Comparison of ENCODE assay signal across 15 mouse cellular contexts in the genomic region with DNA sequence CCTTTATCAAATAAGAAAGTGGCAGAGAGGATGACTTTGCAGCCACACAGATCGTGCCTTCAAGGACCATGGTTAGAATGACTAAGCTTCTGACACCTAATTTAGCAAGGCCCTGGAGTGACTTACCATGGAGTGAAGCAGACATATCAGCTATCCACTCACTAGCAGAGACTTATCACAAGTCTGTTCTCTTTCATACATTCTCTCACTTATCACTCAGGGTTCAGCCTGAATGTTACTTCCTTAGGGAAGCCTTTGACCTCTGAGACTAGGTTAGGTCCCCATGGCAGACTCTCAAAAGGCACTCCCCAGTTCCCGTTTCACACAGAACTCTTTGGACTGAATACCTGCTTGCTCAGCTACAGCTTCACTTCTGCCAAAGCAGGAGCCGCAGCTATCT. TPM values are rescaled to one million over a fixed set of nuclear protein-coding genes. Genes with fewer than 3 reads are reported as not detected.
A peak's percentile ranks its signal among the peaks of the same experiment; 100 is the strongest.
DNase-seq lines count a peak whose midpoint lies in the region; ATAC-seq and TF ChIP-seq lines count a peak whose summit lies in the region.
"Had no signal": no experiment of that assay in that cellular context is flagged by ENCODE, and none has a peak within 500 bp of the region (broad histone marks: within the 10 kb centered on the region; RNA-seq: fewer than 3 reads in every experiment).

No protein-coding gene starts in this region.

- peak overlapping the region; percentile 53 for H3K27ac ChIP-seq in heart, embryonic 13.5 days (replicated peaks)
- peak overlapping the region; percentile 73 for H3K27ac ChIP-seq in MEL (ENCODE audit: control insufficient read depth, low read depth, low read length)
- peak overlapping the region; percentile 46 for H3K27ac ChIP-seq in liver, postnatal 0 days (ENCODE audit: low read depth)
- H3K27ac ChIP-seq: embryonic facial prominence, embryonic 12.5 days; forebrain, embryonic 10.5 days; hindbrain, embryonic 12.5 days; limb, embryonic 10.5 days; neural tube, embryonic 15.5 days had no signal

- no peaks in the 10 kb centered on the region for H3K27me3 ChIP-seq in heart, embryonic 13.5 days (replicated peaks)
- no peaks in the 10 kb centered on the region for H3K27me3 ChIP-seq in MEL (ENCODE audit: control insufficient read depth in 1 of 2, insufficient read depth in 2 of 2, low read length in 2 of 2)
- no peaks in the 10 kb centered on the region for H3K27me3 ChIP-seq in liver, postnatal 0 days (ENCODE audit: insufficient read depth, low read length)
- H3K27me3 ChIP-seq: embryonic facial prominence, embryonic 12.5 days; hindbrain, embryonic 12.5 days; neural tube, embryonic 15.5 days had no signal

- no peak; a peak in 1 of 4 replicates for TF ChIP-seq POLR2A in MEL (IDR thresholded peaks at IDR 0.05; ENCODE audit: control insufficient read depth in 1 of 2, insufficient read depth in 1 of 2, low read depth in 1 of 2, low read length in 2 of 2, poor library complexity in 1 of 2)

- no peak for DNase-seq in heart, adult 8-10 months (ENCODE audit: low spot score)
- DNase-seq in MEL (ENCODE audit: low read depth, low spot score), result peak; percentile 91
- no peak for DNase-seq in liver, postnatal 0 days
- DNase-seq in spleen, postnatal 10 days (ENCODE audit: low spot score in 2 of 2), result no peak
- DNase-seq in layer of hippocampus, adult 8-10 months (ENCODE audit: low spot score in 2 of 2), result no peak
- DNase-seq in spleen, postnatal 4 days (ENCODE audit: low spot score in 2 of 2), result no peak
- DNase-seq: cerebellum, adult 9-11 months; right cerebral cortex, adult 18-20 months had no signal

- H3K4me3 ChIP-seq in heart, embryonic 13.5 days, result no peak overlapping the region
- no peak overlapping the region for H3K4me3 ChIP-seq in MEL (ENCODE audit: control insufficient read depth in 1 of 2, insufficient read depth in 1 of 2, low read depth in 2 of 2, low read length in 2 of 2)
- H3K4me3 ChIP-seq in liver, postnatal 0 days (ENCODE audit: low read depth, low read length), result no peak overlapping the region
- H3K4me3 ChIP-seq: embryonic facial prominence, embryonic 12.5 days; forebrain, embryonic 10.5 days; hindbrain, embryonic 12.5 days; limb, embryonic 10.5 days; neural tube, embryonic 15.5 days had no signal

- 19% methylated on average over 3 of the region's 3 CpGs for WGBS in heart, embryonic 13.5 days
- 27% methylated on average over 3 of the region's 3 CpGs for WGBS in liver, postnatal 0 days (ENCODE audit: insufficient replicate concordance)

- H3K4me2 ChIP-seq in heart, embryonic 13.5 days, result no peak overlapping the region
- peak overlapping the region; percentile 29; the same call in 1 of the 2 replicates for H3K4me2 ChIP-seq in liver, postnatal 0 days (ENCODE audit: low read depth, low read length)
- H3K4me2 ChIP-seq: embryonic facial prominence, embryonic 12.5 days; hindbrain, embryonic 12.5 days; neural tube, embryonic 15.5 days had no signal

- no peaks in the 10 kb centered on the region for H3K36me3 ChIP-seq in heart, embryonic 13.5 days
- peaks cover 0 to 40% of the 10 kb centered on the region in 2 experiments; a peak in 2 of 4 replicates for H3K36me3 ChIP-seq in MEL (ENCODE audit: control insufficient read depth in 1 of 2, insufficient read depth in 2 of 2, low read length in 2 of 2)
- 0 out of 2 replicates have a peak, but pooled peaks cover 3% of the 10 kb centered on the region for H3K36me3 ChIP-seq in liver, postnatal 0 days (replicated peaks; ENCODE audit: insufficient read depth, low read length)
- H3K36me3 ChIP-seq: embryonic facial prominence, embryonic 12.5 days; forebrain, embryonic 10.5 days; hindbrain, embryonic 12.5 days; neural tube, embryonic 15.5 days had no signal

- TF ChIP-seq EP300 in MEL (IDR thresholded peaks at IDR 0.05; ENCODE audit: low read depth in 1 of 2, low read length in 2 of 2), result peak; percentile 92
- TF ChIP-seq EP300 in liver, postnatal 0 days (IDR thresholded peaks at IDR 0.05; ENCODE audit: low read depth), result no peak

- TF ChIP-seq RAD21 in MEL (IDR thresholded peaks at IDR 0.05; ENCODE audit: low read depth, low read length), result no peak

- 0 out of 2 replicates have a peak overlapping the region, but pooled peaks have one; percentile 5 for H3K9ac ChIP-seq in heart, embryonic 13.5 days
- H3K9ac ChIP-seq in MEL (ENCODE audit: control insufficient read depth, low read depth, low read length, poor library complexity, severe bottlenecking), result peak overlapping the region; percentile 24; the same call in 1 of the 2 replicates
- no peak overlapping the region for H3K9ac ChIP-seq in liver, postnatal 0 days (replicated peaks)
- H3K9ac ChIP-seq: embryonic facial prominence, embryonic 12.5 days; hindbrain, embryonic 12.5 days; neural tube, embryonic 15.5 days had no signal

- H3K4me1 ChIP-seq in heart, embryonic 13.5 days, result peaks cover 64% of the 10 kb centered on the region
- peaks cover 26 to 37% of the 10 kb centered on the region in 2 experiments for H3K4me1 ChIP-seq in MEL (ENCODE audit: control insufficient read depth in 1 of 2, insufficient read depth in 2 of 2, low read length in 2 of 2)
- H3K4me1 ChIP-seq in liver, postnatal 0 days (ENCODE audit: insufficient read depth), result peaks cover 40% of the 10 kb centered on the region
- H3K4me1 ChIP-seq: neural tube, embryonic 15.5 days had no signal

- TF ChIP-seq CTCF in MEL (IDR thresholded peaks at IDR 0.05 in 2 of 3, conservative IDR thresholded peaks at IDR 0.05 in 1 of 3; ENCODE audit: control insufficient read depth in 1 of 3, insufficient read depth in 1 of 3, low read depth in 2 of 3, low read length in 3 of 3, poor library complexity in 1 of 3, severe bottlenecking in 1 of 3), result no peak
- no peak for TF ChIP-seq CTCF in liver, postnatal 0 days (IDR thresholded peaks at IDR 0.05; ENCODE audit: low read depth)

- no peak for ATAC-seq in heart, embryonic 13.5 days (ENCODE audit: extremely low read depth, insufficient number of reproducible peaks, low FRiP score, low TSS enrichment)
- peak; percentile 42 for ATAC-seq in granulocyte monocyte progenitor cell, adult 5-6 weeks (replicated peaks; ENCODE audit: poor library complexity, severe bottlenecking)
- peak; percentile 24; the same call in 1 of the 2 replicates for ATAC-seq in liver, postnatal 0 days

- no peaks in the 10 kb centered on the region for H3K9me3 ChIP-seq in heart, embryonic 13.5 days
- H3K9me3 ChIP-seq in MEL (replicated peaks; ENCODE audit: insufficient read depth, low read length), result no peaks in the 10 kb centered on the region
- H3K9me3 ChIP-seq in liver, postnatal 0 days (ENCODE audit: low read length), result no peaks in the 10 kb centered on the region
- H3K9me3 ChIP-seq: embryonic facial prominence, embryonic 12.5 days; forebrain, embryonic 10.5 days; hindbrain, embryonic 12.5 days; limb, embryonic 10.5 days; neural tube, embryonic 15.5 days had no signal

- peaks cover 26% of the 10 kb centered on the region for H3K79me2 ChIP-seq in MEL (ENCODE audit: control insufficient read depth, insufficient read depth, low read length, poor library complexity)

TF ChIP-seq in MEL, 35 proteins besides CTCF, POLR2A, EP300 and RAD21:
- TF ChIP-seq ELF1 (IDR thresholded peaks at IDR 0.05; ENCODE audit: low read depth, low read length) (peak; percentile 37; the same call in 1 of the 2 replicates), MAX (IDR thresholded peaks at IDR 0.05; ENCODE audit: low read length) (peak; percentile 65), TBP (IDR thresholded peaks at IDR 0.05; ENCODE audit: low read depth, low read length) (peak; percentile 58), TAL1 (IDR thresholded peaks at IDR 0.05; ENCODE audit: low read length) (peak; percentile 87), SIN3A (IDR thresholded peaks at IDR 0.05; ENCODE audit: low read length) (peak; percentile 71), MEF2A (IDR thresholded peaks at IDR 0.05; ENCODE audit: extremely low read depth, insufficient replicate concordance, low read depth, low read length, poor library complexity, severe bottlenecking) (peak; percentile 69; the same call in 1 of the 2 replicates), MXI1 (IDR thresholded peaks at IDR 0.05; ENCODE audit: low read depth, low read length) (peak; percentile 57), CHD1 (IDR thresholded peaks at IDR 0.05; ENCODE audit: low read depth, low read length) (no peak), MAZ (IDR thresholded peaks at IDR 0.05; ENCODE audit: low read depth, low read length) (no peak), USF2 (IDR thresholded peaks at IDR 0.05; ENCODE audit: borderline replicate concordance in 1 of 2, insufficient read depth in 1 of 2, low read depth in 1 of 2, low read length in 2 of 2) (no peak), GATA1 (IDR thresholded peaks at IDR 0.05; ENCODE audit: low read depth, low read length) (peak; percentile 93), TCF12 (IDR thresholded peaks at IDR 0.05; ENCODE audit: low read depth, low read length) (peak; percentile 90), NRF1 (IDR thresholded peaks at IDR 0.05; ENCODE audit: insufficient read depth, low read depth, low read length, poor library complexity, severe bottlenecking) (no peak), RCOR1 (IDR thresholded peaks at IDR 0.05; ENCODE audit: low read depth, low read length) (peak; percentile 74), ETS1 (IDR thresholded peaks at IDR 0.05; ENCODE audit: low read depth, low read length) (peak; percentile 87), BHLHE40 (IDR thresholded peaks at IDR 0.05; ENCODE audit: borderline replicate concordance, low read depth, low read length) (peak; percentile 76; the same call in 1 of the 2 replicates)

RNA-seq across cellular contexts. Expression of a gene that starts 21.3 kb away (rescaled TPM):
- 18.3 and 18.6 TPM in 2 replicates for polyA plus RNA-seq in heart, embryonic 13.5 days (2015; fragmentation: Nextera tagmentation; extraction: Ambion mirVana)
- total RNA-seq in heart, adult 8-10 months (2022), result 10 to 100 TPM; 18.5 to 30.7 (median 20.8) TPM
- total RNA-seq in MEL (2012; rRNA removed), result 22.1 and 24.3 TPM in 2 replicates
- 100 to 1,000 TPM in 1 of 2 experiments, 10 to 100 TPM in 1; 13.8 to 171 TPM for polyA plus RNA-seq in MEL (2012; ENCODE audit: insufficient read depth in 1 of 2, insufficient read length in 2 of 2, low read depth in 1 of 2, low replicate concordance in 2 of 2, missing spikeins in 1 of 2)
- 63.4 and 68.3 TPM in 2 replicates for total RNA-seq in granulocyte monocyte progenitor cell, adult 5-6 weeks (2014; fragmentation: Nextera tagmentation)
- 106 and 109 TPM in 2 replicates for total RNA-seq in granulocyte monocyte progenitor cell, adult 5-6 weeks (2017)
- polyA plus RNA-seq in liver, postnatal 0 days (2015; fragmentation: Nextera tagmentation; extraction: Ambion mirVana), result 9.4 and 11.5 TPM in 2 replicates
- total RNA-seq in layer of hippocampus, adult 8-10 months (2022), result 10 to 100 TPM in 1 of 4 experiments, 1 to 10 TPM in 3; 4.4 to 11.1 (median 6.3) TPM
